Mouse (Mus musculus): ENCODE measurements around the gene Asb5. TPM values are rescaled to one million over a fixed set of nuclear protein-coding genes. Genes with fewer than 3 reads are reported as not detected.

Gene Asb5
- polyA plus RNA-seq, 1 experiment: 1.2 TPM

GRCm38 (mm10) chr8:54493915-54494314, 35.5 kb upstream of the Asb5 start:
- H3K4me3 ChIP-seq (ENCODE audit: extremely low read depth, insufficient read depth, insufficient read length): no peak overlapping the region
- no peak for TF ChIP-seq CTCF (IDR thresholded peaks at IDR 0.05; ENCODE audit: extremely low read depth, insufficient read depth, insufficient read length, insufficient replicate concordance)
- TF ChIP-seq POLR2A (IDR thresholded peaks at IDR 0.05; ENCODE audit: low read depth, low read length): no peak
- no peaks in the 10 kb centered on the region for H3K4me1 ChIP-seq (ENCODE audit: control insufficient read depth, insufficient read depth, insufficient read length)
- WGBS: 61% methylated on average over 3 of the region's 3 CpGs
- no peak for DNase-seq (ENCODE audit: low read depth in 1 of 2, low spot score in 2 of 2)
- no peak overlapping the region for H3K27ac ChIP-seq (ENCODE audit: insufficient read depth, low read length)
- no peaks in the 10 kb centered on the region for H3K36me3 ChIP-seq (ENCODE audit: control insufficient read depth, insufficient read depth, low read length)
- no peaks in the 10 kb centered on the region for H3K27me3 ChIP-seq (ENCODE audit: control insufficient read depth, insufficient read depth, low read length)

- Histone ChIP-seq H3K36me3 (ENCODE audit: control insufficient read depth, insufficient read depth, low read length) (no peaks in the 10 kb centered on the region), H3K4me3 (ENCODE audit: extremely low read depth, insufficient read depth, insufficient read length) (no peak overlapping the region), H3K4me1 (ENCODE audit: control insufficient read depth, insufficient read depth, insufficient read length) (no peaks in the 10 kb centered on the region), H3K27ac (ENCODE audit: insufficient read depth, low read length) (no peak overlapping the region), H3K27me3 (ENCODE audit: control insufficient read depth, insufficient read depth, low read length) (no peaks in the 10 kb centered on the region)
- no peak for DNase-seq (ENCODE audit: low read depth in 1 of 2, low spot score in 2 of 2)
- no peak for TF ChIP-seq POLR2A (IDR thresholded peaks at IDR 0.05; ENCODE audit: low read depth, low read length)
- no peak for TF ChIP-seq CTCF (IDR thresholded peaks at IDR 0.05; ENCODE audit: extremely low read depth, insufficient read depth, insufficient read length, insufficient replicate concordance)
- WGBS: 88% methylated on average over 7 of the region's 7 CpGs
These were observed 26.3 kb upstream of the Asb5 start for GRCm38 (mm10) chr8:54503104-54503503.

- H3K4me3 ChIP-seq (ENCODE audit: extremely low read depth, insufficient read depth, insufficient read length): no peak overlapping the region
- no peaks in the 10 kb centered on the region for H3K27me3 ChIP-seq (ENCODE audit: control insufficient read depth, insufficient read depth, low read length)
- no peaks in the 10 kb centered on the region; the same call in 1 of the 2 replicates for H3K4me1 ChIP-seq (ENCODE audit: control insufficient read depth, insufficient read depth, insufficient read length)
- no peak for DNase-seq (ENCODE audit: low read depth in 1 of 2, low spot score in 2 of 2)
- no peaks in the 10 kb centered on the region for H3K36me3 ChIP-seq (ENCODE audit: control insufficient read depth, insufficient read depth, low read length)
- 66% methylated on average over 2 of the region's 2 CpGs for WGBS
- TF ChIP-seq CTCF (IDR thresholded peaks at IDR 0.05; ENCODE audit: extremely low read depth, insufficient read depth, insufficient read length, insufficient replicate concordance): no peak
- no peak overlapping the region for H3K27ac ChIP-seq (ENCODE audit: insufficient read depth, low read length)
These were observed 24.3 kb upstream of the Asb5 start for GRCm38 (mm10) chr8:54505060-54505459.

- TF ChIP-seq CTCF (IDR thresholded peaks at IDR 0.05; ENCODE audit: extremely low read depth, insufficient read depth, insufficient read length, insufficient replicate concordance): peak; percentile 61; the same call in 1 of the 2 replicates
- no peak for TF ChIP-seq POLR2A (IDR thresholded peaks at IDR 0.05; ENCODE audit: low read depth, low read length)
- DNase-seq (ENCODE audit: low read depth in 1 of 2, low spot score in 2 of 2): peak; percentile 56 to 72
- 14% methylated on average over 6 of the region's 6 CpGs for WGBS
- H3K27me3 ChIP-seq (ENCODE audit: control insufficient read depth, insufficient read depth, low read length): no peaks in the 10 kb centered on the region
- no peak overlapping the region for H3K27ac ChIP-seq (ENCODE audit: insufficient read depth, low read length)
- no peak overlapping the region for H3K4me3 ChIP-seq (ENCODE audit: extremely low read depth, insufficient read depth, insufficient read length)
- H3K4me1 ChIP-seq (ENCODE audit: control insufficient read depth, insufficient read depth, insufficient read length): no peaks in the 10 kb centered on the region; the same call in 1 of the 2 replicates
- no peaks in the 10 kb centered on the region for H3K36me3 ChIP-seq (ENCODE audit: control insufficient read depth, insufficient read depth, low read length)
These were observed 21.8 kb upstream of the Asb5 start for GRCm38 (mm10) chr8:54507428-54508095.

GRCm38 (mm10) chr8:54508096-54508456, 21.3 kb upstream of the Asb5 start:
- Histone ChIP-seq H3K27ac (ENCODE audit: insufficient read depth, low read length) (no peak overlapping the region), H3K36me3 (ENCODE audit: control insufficient read depth, insufficient read depth, low read length) (no peaks in the 10 kb centered on the region), H3K4me3 (ENCODE audit: extremely low read depth, insufficient read depth, insufficient read length) (no peak overlapping the region), H3K27me3 (ENCODE audit: control insufficient read depth, insufficient read depth, low read length) (no peaks in the 10 kb centered on the region), H3K4me1 (ENCODE audit: control insufficient read depth, insufficient read depth, insufficient read length) (no peaks in the 10 kb centered on the region; the same call in 1 of the 2 replicates)
- DNase-seq (ENCODE audit: low read depth in 1 of 2, low spot score in 2 of 2): no peak
- 7% methylated on average over 1 of the region's 1 CpGs for WGBS
- no peak for TF ChIP-seq POLR2A (IDR thresholded peaks at IDR 0.05; ENCODE audit: low read depth, low read length)
- TF ChIP-seq CTCF (IDR thresholded peaks at IDR 0.05; ENCODE audit: extremely low read depth, insufficient read depth, insufficient read length, insufficient replicate concordance): no peak

- 4% methylated on average over 8 of the region's 11 CpGs for WGBS
- Histone ChIP-seq H3K4me3 (ENCODE audit: extremely low read depth, insufficient read depth, insufficient read length) (no peak overlapping the region), H3K27ac (ENCODE audit: insufficient read depth, low read length) (no peak overlapping the region), H3K27me3 (ENCODE audit: control insufficient read depth, insufficient read depth, low read length) (no peaks in the 10 kb centered on the region), H3K36me3 (ENCODE audit: control insufficient read depth, insufficient read depth, low read length) (no peaks in the 10 kb centered on the region), H3K4me1 (ENCODE audit: control insufficient read depth, insufficient read depth, insufficient read length) (no peaks in the 10 kb centered on the region; the same call in 1 of the 2 replicates)
- no peak for TF ChIP-seq POLR2A (IDR thresholded peaks at IDR 0.05; ENCODE audit: low read depth, low read length)
- DNase-seq (ENCODE audit: low read depth in 1 of 2, low spot score in 2 of 2): no peak
These were observed 20.6 kb upstream of the Asb5 start for GRCm38 (mm10) chr8:54508814-54509213.

- 13% methylated on average over 10 of the region's 10 CpGs for WGBS
- Histone ChIP-seq H3K27ac (ENCODE audit: insufficient read depth, low read length) (no peak overlapping the region), H3K36me3 (ENCODE audit: control insufficient read depth, insufficient read depth, low read length) (no peaks in the 10 kb centered on the region), H3K4me3 (ENCODE audit: extremely low read depth, insufficient read depth, insufficient read length) (no peak overlapping the region), H3K4me1 (ENCODE audit: control insufficient read depth, insufficient read depth, insufficient read length) (no peaks in the 10 kb centered on the region; the same call in 1 of the 2 replicates), H3K27me3 (ENCODE audit: control insufficient read depth, insufficient read depth, low read length) (no peaks in the 10 kb centered on the region)
- TF ChIP-seq CTCF (IDR thresholded peaks at IDR 0.05; ENCODE audit: extremely low read depth, insufficient read depth, insufficient read length, insufficient replicate concordance) (no peak), POLR2A (IDR thresholded peaks at IDR 0.05; ENCODE audit: low read depth, low read length) (no peak)
- DNase-seq (ENCODE audit: low read depth in 1 of 2, low spot score in 2 of 2): no peak
These were observed 20.1 kb upstream of the Asb5 start for GRCm38 (mm10) chr8:54509221-54509721.

Data from spleen, adult 2 months (tissue).